Mouse (Mus musculus): ENCODE data around the gene Rimkla.
"Not testable (repeated sequence)": the region's sequence is repeated elsewhere in the genome, so short reads cannot be mapped to it uniquely, and the experiment has no call there.

The Rimkla gene

DNA sequence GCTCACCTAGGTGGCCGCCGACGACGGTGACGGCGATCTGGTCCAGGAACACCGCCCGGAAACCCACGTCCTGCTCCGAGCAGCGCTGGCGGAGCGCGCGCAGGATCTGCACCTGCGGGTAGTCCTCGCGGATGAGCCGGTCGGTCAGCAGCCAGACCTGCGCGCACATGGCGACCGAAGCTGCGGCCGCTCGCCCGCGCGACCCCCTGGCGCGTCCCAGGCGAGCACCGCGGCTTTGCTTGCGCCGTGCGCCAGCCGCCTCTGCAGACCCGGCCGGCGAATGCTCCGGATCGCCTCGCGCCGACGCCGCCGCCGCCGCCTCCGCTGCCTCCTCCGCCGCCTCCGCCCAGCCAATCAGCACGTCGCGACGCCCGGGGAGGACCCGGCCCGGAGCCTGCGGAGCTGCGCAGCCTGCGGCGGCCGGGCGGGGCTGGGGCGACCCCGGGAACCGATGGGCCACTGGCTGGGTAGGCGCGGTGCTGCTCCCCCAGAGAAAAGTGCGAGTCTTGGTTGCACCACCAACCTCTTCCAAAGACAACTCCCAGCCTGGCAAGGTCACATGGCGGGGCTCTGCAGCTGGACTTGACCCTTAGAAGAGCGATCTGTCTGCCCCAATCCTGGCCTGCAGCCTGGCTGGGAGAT, at the start of gene Rimkla:
TSS of gene Rimkla (minus strand) at position 338 of the 642 bp plus-strand sequence.
- DNase-seq (ENCODE audit: low spot score), result peak; percentile 17

DNA sequence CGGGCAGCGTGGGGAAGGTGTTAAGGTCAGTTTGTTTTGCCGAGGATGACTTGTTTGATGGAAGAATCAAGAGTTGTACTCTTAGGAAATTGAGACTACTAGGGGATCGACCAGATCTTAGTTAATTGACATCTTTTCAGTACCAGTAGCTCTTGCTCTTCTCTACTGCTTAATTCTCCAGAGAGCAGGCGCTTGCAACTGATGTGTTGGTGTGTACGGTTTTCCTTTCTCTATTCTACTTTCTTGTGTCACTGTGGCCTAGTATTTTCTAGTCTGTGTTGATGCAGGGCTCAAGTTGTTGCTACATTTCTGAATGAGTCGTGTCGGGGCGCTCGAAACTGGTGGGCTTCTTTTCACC, 48.1 kb upstream of the Rimkla start:
- no peak for DNase-seq (ENCODE audit: low spot score)

DNA sequence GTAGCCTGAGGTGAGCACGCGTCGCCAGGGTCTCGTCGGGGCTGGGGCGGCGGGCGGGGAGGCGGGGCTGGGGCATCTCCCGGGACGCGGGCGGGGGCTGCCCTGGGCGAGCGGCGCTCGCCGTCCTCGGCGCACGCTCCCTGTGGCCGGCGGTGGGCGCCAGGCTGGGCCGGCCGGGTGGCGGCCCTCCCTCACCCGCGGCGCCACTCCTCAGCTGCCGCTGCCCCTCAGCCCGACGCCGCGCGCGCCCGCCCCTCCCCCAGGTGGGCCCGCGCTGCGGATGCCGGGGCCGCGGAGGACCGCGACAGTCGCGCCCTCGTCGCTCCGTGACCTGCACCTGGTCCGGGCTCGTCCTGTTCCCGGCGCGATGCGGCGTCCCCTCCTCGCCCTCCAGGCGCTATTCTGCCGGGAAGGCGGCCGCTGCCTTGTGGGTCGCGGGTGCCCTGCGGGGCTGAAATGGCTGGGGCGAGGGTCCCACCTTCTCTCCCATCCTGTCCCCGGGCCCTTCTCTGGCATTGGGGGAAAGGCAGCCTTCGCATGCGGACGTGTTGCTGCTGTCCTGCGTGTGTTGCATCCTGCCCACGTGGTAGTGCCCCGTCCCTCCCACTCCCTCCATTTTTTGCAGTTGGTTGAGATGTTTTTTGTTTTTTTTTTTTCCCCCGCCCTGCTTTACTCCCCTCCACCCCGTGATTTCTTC, 47.6 kb upstream of the Rimkla start:
- DNase-seq (ENCODE audit: low spot score), result no peak

DNA sequence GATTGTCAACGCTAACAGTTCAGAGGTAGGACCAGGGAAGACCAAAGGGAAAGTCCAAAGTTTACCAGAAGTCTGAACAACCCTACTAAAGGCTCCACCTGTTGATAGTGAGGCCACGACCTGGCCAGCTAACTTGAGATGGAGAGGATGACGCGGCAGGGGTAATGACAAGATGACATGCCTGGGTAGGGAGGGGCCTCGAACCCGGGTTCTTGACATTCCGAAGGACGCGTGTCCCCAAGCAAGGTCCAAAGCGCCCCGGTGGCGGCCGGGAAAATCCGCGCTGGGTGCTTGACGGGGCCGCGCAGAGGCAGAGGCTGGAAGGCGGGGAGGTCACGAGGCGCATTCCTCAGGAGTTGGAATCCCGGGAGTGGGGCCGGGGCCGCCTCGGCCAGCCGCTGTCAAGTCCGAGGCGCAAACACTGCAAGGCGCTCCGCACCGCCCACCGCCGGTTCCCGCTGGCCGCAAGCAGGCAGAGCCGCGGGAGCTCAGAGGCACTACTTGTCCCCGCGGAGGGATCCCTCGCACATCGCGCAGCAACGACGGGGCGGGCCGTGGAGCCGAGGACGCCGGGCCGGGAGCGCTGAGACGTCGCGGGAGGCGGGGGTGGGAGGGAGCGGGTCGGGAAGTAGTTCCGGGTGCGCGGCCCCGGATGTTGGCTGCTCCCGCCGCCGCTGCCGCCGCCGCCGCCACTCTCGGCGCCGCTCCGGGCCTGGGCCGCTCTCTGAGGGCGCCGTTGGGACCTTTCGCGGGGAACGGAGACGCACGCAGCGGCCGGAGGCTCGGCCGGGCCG, 46.8 kb upstream of the Rimkla start, which contains the start of gene Frg2f1:
TSS of gene Frg2f1 (minus strand) at position 499 of the 794 bp plus-strand sequence.
- DNase-seq (ENCODE audit: low spot score), result peak; percentile 92

DNA sequence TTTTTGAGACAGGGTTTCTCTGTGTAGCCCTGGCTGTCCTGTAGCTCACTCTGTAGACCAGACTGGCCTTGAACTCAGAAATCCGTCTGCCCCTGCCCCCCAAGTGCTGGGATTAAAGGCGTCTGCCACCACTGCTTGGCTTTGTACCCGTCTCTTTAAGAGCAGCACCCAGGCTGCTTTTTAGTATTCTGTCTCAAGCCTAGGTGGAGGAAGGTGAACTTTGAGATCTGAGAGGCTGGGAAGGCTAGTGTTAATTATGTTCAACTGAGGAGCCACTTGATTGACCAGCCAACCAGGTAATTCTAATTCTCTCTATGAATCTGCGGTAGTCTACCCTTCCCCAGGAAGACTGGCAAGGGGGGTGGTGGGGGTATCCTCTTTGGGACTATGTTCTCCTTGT, 45.0 kb upstream of the Rimkla start:
- DNase-seq (ENCODE audit: low spot score), result no peak

DNA sequence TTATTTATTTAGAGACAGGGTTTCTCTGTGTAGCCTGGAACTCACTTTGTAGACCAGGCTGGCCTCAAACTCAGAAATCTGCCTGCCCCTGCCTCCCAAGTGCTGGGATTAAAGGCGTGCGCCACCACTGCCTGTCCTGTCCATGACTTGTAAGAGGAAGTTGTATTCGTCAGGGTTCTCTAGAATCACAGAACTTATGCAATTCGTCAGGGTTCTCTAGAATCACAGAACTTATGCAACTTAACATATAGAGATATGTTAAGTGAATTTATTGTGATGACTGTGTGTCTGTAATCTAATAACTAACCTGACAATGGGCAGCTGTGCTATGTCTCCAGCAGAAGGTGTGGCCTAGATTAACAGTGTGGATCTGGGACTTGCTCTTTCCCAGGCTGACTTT, 44.2 kb upstream of the Rimkla start, which contains the start of gene Foxj3:
TSS of gene Foxj3 (plus strand) at position 390 of the 400 bp plus-strand sequence.
- not testable (repeated sequence) for DNase-seq (ENCODE audit: low spot score)

DNA sequence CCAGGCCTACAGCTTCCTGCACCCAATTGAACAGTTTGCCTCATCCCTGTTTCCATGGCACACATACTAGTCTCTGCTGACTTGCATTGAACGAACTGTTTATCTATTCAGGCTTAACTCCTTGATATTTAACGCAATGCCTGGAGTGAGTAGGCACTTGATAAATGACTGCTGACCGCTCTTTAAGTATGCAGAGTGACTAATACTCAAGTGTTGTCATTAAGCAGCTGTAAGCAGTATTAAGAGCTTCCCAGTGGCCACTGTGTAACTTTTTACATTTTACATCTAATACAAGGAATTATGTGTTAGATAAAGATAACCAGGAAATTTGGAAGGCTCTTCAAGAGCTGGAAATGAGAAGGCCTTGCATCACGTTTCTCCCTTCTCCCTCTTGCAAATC, 42.7 kb upstream of the Rimkla start:
- no peak for DNase-seq (ENCODE audit: low spot score)

DNA sequence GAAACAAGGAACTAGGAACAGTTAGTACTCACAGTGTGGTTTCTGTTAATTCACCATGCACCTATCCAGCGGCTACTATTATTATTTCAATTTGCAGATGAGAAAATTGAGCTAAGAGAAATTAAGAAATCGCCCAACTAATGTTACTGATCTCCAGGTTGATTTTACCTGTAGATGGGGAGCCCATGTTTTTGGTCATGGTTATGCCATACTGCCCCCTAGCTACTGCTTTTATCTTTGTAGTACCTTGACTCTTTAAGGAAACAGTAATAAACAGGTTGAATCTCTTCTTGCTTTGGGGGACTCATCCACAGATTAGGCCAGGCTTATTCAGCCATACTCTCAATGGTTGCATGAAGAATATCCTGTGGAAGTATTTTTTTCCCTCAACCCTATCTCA, 39.4 kb upstream of the Rimkla start:
- DNase-seq (ENCODE audit: low spot score), result no peak

DNA sequence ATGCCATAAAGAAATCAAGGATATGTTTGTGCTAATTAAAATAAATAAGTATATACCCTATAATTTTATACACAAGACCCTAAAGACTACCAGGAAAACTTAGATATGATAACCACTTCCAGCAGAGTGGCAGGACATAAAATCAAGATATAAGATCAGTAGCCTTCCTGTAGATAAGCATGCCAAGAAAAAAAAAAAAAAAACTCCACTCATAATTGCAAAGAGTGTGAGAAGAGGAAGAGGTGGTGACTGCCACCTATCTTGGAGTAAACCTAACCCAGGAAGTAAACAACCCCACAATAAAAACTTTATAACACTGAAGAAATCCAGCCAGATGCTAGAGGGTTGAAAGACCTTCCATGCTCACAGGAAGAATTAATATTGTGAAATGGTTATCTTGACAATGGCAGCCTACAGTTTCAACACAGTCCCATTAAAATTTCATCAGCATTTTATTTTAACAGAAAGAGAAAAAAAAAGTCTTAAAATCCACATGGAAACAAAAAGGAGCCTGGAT, 34.0 kb upstream of the Rimkla start:
- no peak for DNase-seq (ENCODE audit: low spot score)

DNA sequence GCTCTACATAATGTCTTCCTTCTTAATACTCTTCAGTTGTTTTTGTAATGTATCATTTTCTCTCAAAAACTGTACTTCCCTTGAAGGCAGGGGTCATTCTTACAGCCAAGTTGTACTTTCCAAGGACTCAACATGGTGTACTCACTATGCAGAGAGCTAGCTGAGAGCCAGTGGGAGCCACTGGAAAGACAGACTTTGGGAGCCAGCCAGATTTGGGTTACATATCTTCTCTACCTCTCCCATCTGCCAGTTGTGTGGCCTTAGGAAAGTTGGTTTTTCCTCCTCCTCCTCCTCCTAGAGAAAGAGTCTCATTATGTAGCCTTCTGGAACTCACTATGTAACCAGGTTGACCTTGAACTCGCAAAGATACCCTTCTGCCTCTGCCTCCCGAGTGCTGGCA, 32.0 kb upstream of the Rimkla start:
- no peak for DNase-seq (ENCODE audit: low spot score)

DNA sequence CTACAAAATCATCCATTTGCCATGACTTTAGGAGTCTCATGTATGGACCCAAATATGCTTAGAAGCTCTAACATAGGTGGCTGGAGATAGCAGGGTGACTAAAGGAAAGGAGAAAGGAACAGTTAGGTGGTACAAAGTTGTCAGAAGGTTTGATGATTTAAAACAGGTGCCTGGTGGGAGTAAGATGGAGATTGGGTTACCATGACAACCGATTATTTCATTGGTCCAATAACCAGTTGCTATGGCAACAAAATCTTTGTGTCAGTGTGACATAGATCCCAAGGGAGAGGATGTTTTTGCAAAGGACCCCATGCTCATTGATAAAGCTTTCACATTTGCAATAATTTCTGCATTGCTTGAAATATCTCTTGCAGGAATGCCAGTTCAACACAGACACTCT, 31.6 kb upstream of the Rimkla start:
- DNase-seq (ENCODE audit: low spot score), result no peak

DNA sequence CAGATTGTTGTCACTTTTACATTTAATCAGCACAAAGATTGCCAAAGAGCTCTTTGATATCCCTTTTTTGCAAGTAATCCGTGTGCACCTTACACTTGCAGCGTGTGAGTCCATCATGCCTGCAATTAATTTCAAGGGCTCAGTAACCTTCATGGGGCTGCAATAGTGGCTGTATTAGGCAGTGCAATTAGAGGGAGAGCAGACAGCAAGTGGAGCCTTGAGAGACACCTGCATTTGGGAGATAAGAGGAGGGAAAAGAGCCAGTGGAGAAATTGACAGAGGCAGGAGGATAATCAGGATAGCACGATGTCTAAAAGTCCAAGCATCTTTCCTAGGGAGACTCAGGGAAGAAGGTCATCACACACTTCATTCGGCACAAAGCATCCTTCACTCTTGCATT, 31.1 kb upstream of the Rimkla start:
- DNase-seq (ENCODE audit: low spot score), result no peak

DNA sequence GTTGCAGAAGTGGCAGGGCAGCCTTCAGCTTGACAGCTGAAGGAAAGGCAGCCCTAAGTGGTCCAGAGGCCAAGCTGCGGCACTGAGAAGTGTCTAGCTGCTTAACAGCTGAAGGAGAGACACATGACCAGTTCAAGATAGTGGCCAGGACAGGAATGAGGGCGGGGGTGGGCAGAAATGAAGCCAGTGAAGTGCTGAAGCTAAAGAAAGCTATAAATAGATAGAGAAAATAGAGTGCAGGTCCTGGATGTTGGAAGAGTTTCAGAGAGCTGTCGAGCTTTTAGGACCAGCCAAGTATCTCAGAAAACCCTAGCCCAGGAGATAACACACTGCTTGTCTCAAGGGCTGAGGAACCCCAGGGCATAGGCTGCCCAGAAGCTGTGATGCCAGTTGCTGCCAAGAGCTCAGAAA, 20.3 kb upstream of the Rimkla start:
- no peak for DNase-seq (ENCODE audit: low spot score)

DNA sequence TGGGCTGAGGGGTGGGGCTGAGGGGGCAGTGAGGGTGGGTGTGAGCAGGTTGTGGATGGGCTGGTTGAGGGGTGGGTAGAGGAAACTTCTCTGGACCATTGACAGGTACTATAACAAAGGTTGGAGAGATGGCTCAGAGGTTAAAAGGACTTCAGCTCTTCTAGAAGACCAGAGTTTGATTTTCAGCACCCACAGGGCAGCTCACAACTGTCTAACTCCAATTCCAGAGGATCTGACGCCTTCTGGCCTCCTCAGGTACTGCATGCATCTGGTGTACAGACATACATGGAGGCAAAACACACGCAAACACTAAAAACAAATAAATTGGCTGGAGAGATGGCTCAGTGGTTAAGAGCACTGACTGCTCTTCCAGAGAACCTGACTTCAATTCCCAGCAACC, 19.2 kb upstream of the Rimkla start:
- DNase-seq (ENCODE audit: low spot score), result no peak

DNA sequence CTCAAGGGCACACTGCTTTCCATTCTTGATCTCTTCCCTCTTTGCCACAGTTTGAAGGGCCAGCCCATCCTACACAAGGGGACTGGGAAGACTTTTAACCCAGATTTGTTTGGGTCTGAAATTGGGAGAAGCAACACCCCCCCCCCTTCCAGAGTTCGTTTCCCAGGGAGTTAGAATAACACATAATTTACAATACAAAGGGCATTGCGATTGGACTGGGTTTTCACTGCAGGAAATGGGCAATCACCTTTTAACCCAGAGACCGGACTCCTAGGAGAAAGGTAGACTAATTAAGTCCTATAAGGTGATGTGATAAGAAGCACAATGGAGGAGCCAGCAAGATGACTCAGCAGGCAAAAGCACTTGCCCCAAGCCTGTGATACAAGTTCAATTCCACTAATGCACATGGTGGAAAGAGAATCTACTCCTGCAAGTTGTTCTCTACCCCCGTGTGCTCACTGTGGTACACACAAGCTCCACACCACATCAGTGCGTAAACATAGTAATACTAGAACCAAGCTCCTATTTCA, 6.0 kb upstream of the Rimkla start:
- DNase-seq (ENCODE audit: low spot score), result no peak

DNA sequence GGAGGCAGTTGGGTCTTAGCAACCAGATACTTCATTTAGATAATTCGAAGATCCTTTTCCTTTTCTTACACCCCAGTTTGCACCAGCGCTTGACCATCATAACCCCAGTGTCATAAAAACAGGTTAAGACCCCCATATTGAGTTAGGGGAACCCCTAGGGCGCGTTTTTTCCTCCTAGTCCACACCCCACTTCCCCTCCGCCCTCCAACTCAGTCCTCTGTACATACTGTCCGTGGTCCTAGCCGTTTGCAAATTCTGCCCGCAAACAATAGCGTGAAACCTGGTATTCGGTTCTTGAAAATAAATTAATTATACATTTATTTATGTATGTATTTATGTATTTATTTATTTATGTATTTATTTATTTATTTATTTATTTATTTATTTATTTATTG, 502 bp upstream of the Rimkla start:
- no peak for DNase-seq (ENCODE audit: low spot score)

DNA sequence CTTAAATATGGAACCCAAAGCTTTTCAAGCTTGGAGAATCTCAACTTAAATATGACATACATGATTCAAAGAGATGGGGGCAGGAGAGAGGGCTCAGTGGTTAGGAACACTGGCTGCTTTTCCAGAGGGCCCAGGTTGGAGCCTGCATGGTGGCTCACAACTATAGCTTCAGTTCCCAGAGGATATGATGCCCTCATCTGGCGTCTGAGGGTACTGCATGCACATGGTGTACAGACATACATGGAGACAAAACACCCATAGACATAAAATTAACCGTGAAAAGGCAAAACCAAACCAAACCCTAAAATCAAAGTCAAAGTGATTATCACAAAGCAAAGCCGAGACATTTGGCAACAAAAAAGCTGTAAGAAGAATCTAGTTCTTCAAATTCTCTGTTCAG, 1.6 kb downstream of the Rimkla start:
- DNase-seq (ENCODE audit: low spot score), result no peak

DNA sequence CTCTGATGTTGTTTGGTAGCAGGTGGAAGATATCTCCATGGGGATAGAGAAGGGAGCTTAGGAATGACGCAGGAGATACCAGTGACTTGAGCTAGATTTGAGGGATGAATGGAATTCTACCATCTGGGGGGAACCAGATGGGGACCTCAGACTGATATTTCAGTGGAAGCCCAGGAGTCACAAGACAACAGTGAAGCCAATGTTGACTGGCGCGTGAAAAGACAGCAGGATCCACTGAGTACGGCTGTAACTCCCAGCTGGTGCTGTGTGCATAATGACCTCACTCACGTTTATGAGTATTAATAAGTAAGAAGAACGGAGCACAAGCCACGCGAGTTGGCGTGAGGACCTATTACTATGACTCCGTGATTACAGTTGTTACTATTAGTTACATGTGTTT, 2.8 kb downstream of the Rimkla start:
- no peak for DNase-seq (ENCODE audit: low spot score)

DNA sequence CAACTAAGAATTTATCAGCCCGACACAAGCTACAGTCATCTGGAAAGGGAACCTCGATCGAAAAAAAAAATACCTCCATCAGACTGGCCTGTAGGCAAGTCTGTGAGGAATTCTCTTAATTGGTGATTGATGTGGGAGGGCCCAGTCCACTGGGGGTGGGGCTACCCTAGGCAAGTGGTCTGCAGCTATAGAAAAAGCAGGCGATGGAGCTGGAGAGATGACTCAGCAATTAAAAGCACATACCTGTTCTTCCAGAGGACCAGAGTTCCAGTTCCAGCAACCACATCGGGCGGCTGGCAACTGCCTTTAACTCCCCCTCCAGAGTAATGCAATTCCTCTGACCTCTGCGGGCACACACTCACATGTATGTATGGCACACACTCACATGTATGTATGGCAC, 7.5 kb downstream of the Rimkla start:
- no peak for DNase-seq (ENCODE audit: low spot score)

DNA sequence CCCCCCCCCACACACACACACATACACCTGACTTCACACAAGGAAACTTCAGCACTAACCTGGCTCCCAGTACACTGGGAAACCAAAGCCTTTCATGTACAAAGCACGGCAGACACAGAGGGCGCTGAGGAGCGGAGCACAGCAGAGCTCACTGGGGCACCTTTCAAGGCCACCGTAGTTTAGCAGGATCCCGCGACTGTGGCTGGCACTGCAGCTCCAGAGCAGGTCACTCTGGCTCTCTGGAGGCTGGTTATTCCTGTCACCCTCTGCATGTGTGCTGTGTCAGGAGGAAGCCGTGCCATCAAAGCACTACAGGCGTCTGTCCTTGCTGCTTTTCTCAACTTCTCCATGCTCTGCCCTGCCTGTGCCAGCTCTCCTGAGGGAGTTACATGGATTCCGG, 9.4 kb downstream of the Rimkla start:
- DNase-seq (ENCODE audit: low spot score), result no peak

DNA sequence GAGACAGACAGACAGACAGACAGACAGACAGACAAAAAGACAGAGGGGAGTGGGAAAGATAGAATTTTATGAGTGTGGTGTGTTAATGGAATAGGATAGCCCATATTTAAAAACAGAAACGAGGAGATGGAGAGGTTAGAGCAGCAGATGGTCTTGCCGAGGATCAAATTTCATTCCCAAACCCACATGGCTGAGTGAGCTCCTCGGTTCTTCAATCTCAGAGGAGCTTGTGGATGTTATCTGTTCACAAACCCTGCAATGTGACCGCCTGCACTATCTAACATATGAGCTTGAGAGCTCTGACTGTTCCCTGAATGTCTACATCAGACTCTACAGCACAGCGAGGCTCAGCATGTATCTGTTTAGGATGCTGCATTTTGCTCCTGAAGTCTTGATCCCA, 19.3 kb downstream of the Rimkla start:
- no peak for DNase-seq (ENCODE audit: low spot score)

DNA sequence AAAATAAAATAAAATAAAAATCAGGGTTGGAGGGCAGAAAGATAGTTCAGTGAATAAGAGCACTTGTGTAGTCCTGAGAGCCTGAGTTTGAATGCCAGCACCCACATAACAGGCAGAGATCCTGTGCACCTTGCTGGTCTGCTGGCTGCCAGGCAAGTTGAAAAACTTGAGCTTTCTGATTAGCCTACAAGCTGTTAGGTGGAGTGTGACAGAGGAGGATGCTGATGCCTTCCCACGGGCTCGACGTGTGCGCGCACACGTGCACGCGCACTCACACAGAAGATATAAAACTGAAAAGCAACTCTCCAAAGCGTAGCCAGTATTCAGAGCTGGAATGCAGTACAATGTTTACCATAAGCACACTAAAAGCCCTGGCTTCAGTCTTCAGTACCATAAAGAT, 19.9 kb downstream of the Rimkla start:
- DNase-seq (ENCODE audit: low spot score), result no peak
